Mouse (Mus musculus) erythroblast, embryonic 14.5 days (primary cell): ENCODE results near the gene Sorcs2.

Source experiments
- GATA1 ChIP-seq: IDR thresholded peaks from 2 replicates; pipeline ENCODE4 v1.6.1; 2012; ENCODE audit warnings: low read length, inconsistent platforms, mixed read lengths
- TAL1 ChIP-seq: IDR thresholded peaks from 3 replicates; pipeline ENCODE4 v1.6.1; 2012; ENCODE audit warnings: low read length, inconsistent platforms, mixed read lengths

GRCm38 (mm10) chr5:36336252-36336651, 61.7 kb downstream of the Sorcs2 start:
- TF ChIP-seq GATA1 = no peak
- no peak for TF ChIP-seq TAL1
